Mouse (Mus musculus) forelimb bud, embryonic 11.5 days (tissue): ENCODE results near the gene Idua.

Experiments
- DNase-seq: peaks from one replicate; pipeline ENCODE4 v3.0.0-alpha.2; 2012; ENCODE audit warnings: low read depth, low spot score

Idua gene

DNA sequence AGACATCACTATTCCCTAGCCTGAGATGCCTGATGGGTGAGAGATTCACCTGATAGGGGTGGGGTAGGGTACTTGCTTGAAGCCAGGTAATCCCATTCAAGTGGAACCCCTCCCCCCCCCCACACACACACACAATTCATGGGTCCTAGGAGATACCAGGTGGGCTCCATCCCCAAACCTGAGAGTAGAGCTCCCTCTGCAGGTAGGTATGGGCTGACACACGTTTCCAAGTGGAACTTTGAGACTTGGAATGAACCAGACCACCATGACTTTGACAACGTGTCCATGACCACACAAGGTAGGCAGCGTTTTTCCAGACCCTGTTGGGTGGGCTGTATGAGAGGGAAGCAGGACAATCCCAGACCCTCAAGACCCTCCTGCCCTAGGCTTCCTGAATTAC lies 19.8 kb downstream of the Idua start:
- DNase-seq: no peak

DNA sequence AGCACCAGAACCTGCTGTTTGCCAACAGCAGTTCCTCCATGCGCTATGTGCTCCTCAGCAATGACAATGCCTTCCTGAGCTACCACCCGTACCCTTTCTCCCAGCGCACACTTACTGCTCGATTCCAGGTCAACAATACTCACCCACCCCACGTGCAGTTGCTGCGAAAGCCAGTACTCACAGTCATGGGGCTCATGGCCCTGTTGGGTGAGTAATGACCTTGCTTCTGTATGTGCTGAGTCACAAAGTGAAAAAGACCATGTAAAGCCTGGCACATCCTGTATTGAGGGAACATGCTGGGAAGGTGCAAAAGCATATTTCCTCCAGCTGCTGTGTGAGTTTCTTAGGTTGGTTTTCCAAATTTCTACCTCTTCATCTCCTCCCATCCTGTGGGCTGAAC lies 20.7 kb downstream of the Idua start:
- DNase-seq: no peak

DNA sequence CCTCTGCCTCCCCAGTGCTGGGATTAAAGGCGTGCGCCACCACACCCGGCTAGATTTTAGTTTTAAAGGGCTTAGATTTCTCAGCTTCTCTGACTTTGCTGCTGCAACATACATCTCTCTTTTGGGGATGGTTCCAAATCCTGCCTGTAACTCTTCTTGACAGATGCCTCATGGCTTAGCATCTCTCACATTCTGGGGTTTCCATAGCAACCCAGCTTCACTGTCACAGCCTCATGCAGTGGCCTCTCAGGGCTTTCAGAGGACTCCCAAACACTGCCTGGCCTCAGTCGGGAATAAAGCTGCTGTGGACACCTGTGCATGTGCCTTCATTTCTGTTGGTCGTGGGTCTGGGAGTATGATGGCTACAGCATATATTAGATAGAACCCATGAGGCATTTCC lies 29.0 kb downstream of the Idua start:
- DNase-seq: no peak

DNA sequence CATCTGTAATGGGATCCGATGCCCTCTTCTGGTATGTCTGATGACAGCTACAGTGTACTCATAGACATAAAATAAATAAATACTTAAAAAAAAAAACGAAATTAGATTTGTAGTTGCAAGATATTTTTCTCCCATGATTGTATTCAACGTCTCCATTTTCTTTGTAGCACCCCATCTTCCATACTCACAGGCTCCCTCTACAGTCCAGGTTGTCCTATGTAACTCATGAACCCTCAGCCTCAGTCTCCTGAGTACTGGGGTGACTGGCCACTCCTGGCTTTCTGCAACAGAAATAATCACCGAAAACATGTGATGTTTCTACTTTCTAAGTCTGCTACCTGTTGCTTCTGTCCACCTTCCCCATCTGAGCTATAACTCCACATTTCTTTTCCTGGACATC lies 31.0 kb downstream of the Idua start:
- DNase-seq: no peak

DNA sequence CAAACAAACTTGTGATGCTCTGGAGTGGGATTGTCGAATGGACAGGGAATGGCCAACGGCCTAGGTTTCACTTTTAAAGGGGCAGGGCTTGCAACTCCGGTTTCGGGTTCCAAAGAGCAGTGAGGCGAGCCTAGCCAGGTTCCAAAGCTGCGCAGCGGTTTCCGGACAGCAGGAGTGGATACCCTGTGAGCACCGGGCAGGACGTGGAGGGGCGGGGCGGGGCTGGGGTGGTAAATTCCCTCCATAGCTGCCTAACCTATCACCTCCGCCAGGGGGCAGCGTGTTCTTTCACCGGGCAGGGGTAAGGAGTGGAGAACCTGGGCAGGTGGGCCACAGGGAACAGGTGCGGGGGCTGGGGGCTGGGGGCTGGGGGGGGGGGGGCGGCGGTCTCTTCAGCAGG lies 32.1 kb downstream of the Idua start, which contains the start of gene Fgfrl1:
Fgfrl1 (plus strand) TSS at position 112 of the 400 bp plus-strand sequence.
- DNase-seq: peak; percentile 55

DNA sequence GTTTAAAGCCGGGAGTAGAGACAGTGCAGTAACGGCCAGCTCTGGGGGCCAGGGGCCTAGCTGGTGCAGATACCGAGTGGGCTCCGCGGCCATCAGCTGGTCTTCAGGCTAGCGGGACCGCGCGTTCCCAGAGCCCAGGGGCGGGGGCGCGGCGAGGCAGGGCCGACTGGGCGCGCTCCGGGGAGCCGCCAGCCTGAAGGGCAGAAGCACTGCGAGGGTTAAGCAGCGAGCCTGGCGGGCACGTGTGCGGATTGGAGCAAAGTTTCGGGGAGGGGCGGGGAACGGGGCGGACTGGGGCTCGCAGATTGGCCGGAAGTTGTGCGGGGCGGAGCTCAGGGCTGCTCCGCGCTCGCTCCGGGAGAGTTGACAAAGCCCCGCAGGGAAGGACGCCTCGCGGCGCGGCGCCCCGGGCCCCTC lies 33.7 kb downstream of the Idua start:
- peak; percentile 91 for DNase-seq

DNA sequence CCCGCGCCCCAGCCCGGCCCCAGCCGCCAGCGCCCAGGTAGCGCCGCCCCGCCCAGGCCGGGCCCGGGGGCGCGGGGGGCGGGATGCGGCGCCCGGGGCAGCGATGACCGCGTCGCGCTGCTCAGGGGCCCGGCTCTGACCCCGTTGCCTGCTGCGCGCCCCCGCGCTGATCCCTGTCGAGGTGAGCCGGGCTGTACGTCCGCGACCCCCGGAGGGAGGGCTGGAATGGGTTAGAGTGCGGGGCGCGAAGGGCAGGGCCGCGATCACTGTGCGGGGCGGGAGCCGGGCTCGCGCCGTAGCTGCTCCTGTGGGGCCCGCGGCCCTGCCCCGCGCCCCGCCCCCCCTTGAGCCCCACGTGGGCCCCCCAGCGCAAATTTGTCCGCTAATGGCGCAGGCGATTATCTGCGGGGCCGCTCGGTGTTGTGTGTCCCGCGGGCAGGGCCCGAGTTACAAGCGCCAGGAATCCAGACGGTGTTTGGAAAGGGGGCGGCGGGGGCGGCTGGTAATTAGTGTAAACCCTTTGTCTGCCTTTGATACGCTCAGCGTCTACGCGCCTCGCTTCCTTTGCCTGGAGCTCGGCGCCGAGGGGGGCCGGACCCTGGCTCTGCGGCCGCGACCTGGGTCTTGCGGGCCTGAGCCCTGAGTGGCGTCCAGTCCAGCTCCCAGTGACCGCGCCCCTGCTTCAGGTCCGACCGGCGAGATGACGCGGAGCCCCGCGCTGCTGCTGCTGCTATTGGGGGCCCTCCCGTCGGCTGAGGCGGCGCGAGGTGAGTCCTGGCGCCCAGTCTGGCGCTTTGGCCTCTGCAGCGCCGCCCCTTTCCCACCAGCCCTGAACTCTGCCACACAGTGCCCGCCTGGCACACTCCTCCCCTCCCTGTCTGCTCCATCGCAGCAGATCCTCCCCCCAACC lies 34.5 kb downstream of the Idua start:
- peak; percentile 23 for DNase-seq

DNA sequence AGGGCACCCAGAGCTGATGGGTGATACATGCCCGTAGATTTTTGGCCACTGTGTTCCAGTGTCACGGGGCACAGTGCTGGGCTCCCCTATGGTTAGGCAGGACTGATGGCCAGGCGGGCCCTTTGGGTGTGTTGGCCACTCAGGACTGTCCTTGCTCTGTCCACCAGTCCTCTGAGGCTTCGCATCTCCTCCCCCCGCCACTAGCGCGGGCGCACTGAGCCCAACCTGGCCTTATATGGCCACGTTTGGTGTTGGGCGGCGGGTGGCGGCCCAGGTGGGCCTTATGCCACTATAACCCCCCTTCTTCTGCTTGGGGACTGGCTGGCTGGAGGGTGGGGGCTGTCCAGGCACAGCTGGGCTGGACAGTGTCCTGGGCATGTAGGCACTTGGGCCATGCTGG lies 35.7 kb downstream of the Idua start:
- no peak for DNase-seq

DNA sequence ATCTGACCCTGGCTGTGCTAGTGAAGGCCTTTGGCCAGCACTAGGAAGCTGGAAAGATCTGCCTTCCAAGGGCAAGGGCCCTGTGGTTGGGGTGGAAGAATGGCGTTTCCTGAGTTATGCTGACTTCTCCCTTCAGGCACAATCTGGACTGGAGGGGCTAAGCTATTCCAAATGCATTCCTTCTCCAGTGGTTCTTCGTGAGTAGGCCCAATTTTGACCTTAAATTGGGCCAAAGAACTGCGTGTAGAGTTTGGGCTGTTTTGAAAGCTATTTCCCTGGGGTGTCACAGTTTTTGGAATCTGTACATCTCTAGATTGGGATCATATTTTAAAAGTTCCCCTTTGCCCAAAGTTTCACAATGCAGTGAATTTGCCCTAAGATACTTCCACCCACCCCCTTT lies 36.4 kb downstream of the Idua start:
- DNase-seq: no peak

DNA sequence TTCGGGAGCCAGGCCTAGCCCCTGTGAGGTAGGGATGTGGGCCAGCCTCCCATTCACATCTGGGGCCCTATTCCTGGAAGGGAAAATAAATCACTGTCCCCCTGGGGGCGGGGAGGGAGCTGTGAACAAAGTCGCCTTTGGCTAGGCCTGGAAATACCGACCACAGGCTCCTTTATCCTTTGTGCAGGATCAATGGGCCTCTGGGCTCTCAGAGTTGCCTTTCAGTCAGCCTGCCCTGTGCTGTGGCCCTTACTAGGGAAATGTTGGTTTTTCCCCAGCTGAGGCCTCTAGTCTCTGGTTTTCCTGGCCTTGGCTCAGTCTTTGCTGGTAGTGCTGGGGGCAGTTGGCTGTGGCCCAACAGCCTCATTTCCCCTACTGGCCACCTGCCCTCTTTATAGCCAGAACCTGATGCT lies 37.2 kb downstream of the Idua start:
- DNase-seq: peak; percentile 62

DNA sequence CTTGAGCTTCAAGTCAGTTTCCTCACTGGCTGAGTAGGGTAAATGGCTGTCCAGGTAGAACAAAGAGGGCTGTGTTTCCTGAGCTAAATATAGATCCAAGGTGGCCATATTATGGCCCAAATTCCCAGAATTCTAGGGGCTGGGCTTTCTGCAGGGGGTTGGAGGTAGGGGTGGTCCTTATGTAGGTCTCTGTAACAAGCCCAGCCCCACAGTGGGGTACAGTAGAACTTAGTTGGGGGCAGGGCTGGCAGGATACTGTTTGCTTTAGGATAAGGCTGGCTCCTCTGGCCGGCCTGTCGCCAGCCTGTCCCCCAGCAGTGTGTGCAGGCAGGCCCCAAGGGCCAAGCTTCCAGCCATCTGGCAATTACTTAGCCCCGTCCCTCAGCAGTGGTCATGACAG lies 40.2 kb downstream of the Idua start:
- DNase-seq: peak; percentile 65

DNA sequence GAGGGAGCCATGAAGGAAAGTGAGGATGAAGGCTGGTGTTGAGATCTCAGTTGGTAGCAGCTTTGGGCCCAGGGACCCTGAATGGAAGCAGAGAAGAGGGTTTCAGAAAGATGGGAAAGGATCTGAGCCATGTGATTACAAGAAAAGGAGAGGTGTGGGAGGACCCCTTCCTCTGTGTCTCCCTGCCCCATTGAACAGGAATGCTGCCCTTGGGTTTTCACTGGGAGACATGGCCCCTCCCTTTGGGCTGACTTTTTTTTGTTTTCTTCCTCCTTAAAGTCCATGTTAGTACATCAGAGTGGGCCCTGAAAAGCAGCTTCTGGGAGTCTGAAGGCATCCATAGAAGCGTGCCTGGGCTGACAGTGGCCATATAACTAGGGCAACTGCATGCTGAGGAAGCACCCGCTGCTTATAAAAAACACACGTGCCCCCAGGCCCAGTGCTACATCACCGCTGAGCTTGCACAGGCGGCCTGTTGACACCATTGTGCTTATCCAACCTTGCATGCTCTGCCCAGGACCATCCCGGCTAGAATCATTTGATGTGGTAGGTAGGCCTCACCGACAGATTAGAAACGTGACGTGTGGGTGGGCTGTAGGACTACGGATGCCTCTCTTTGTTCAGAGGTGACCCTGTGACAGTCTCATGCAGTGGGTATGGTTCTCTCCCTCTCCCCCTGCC lies 41.4 kb downstream of the Idua start:
- DNase-seq: no peak

DNA sequence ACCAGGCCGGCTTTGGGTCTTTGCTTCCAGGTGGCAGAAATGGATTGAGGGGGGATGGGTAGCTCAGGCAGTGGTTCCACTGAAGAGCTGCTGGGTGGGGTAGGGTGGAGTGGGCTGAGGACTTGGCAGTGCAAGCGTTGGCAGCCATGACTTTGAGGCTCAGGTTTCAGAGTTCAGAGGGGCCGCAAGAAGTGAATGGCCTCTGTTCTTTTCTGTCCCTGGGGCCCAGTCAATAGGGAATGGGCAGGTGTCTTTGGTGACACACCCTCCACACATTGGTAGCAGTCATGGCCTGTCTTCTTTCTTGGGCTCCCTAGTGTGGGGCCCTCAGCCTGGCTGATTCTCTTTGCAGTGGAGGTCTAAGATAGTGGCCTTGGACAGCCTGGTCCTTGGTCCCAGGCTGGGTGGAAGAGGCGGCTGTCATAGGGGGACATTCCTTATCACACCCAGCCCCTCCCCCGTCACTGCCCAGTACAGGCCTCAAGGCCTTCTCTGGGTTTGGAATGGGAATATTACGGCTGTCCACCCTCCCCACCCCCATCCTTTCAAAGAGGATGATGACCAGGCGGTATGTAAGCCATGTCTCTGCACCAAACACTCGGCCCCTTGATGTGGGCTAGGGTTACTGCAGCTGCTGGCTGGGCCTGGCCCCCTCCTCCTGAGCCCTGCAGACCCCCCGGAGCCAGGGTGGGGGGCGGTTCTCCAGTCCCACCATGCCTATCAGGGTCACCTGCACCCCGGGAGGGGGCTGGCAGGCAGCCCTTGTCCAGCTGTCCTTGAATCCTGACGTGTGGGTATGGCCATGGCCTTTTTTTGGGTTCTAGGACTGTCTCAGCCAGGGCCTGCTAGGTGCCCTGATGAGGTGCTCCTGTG lies 43.9 kb downstream of the Idua start:
- no peak for DNase-seq

DNA sequence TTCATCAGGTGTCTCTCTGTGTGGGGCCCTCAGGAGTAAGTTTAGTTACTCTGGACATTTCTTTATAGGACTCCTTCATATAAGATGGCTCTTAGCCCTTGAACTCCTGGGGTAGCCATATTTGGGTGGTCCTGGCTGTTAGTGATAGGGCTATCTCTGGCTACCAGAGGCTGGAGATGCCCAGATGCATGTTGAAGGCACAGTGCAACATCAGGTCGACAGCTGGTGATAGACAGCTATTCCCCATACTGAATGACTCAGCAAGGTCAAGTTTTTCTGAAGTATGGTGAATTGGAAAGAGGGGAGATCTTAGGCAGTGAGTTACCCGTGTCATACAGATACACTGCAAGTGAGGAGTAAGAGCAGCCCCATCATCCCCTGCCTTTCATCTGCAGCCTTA lies 47.6 kb downstream of the Idua start:
- DNase-seq: no peak

DNA sequence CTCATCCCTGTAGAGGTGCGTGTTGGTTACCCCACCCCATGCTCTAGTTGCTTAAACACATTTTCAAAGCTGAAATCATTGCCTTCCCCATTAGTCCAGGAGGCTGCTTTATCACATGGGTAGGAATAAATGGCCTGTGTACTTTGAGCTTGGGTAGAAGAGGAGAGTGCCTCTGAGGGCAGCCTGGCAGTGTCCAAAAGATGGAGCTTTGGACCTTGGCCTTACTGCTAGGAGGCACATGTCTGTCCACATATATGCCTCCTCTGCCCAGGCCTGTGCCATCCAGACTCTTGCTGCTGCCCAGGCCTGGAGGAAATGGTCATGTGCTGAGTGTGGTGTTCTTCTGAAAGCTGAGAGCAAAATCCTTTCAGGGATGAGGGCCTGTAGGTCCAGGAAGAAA lies 48.3 kb downstream of the Idua start:
- no peak for DNase-seq

DNA sequence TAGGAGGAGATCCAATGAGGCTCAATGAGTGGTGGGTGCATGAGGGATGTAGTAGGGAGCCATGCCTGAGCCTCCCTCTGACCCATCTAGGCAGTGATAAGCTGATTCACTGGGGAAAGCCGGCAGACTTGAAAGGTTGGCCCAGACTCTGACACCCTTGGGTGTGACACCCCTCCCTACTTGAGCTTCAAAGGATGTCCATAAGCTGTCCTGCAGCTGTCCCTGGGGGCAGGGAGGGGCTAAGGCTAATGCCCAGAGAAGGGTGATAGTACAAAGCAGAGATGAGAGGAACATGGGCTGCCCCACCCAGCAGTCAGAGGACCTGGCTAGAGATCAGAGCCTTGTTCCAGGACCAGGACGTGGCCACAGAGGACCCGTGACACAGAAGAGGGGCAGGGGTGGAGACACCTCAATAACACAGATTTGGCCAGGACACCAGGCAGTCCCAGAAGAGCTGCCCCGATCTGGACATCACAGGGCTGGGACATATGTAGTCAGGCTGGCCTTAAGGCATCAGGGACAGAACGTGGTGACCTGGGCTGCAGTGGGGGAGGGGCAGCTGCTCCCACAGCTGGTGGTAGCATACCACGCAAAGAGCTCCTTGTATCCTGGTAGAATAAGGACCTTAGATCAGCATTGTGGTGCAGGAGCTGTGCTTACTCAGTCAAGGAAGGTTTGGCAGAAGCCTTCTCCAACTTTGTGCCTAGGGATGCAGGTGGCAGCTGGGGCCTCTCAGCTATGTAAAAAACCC lies 49.0 kb downstream of the Idua start:
- DNase-seq: no peak

DNA sequence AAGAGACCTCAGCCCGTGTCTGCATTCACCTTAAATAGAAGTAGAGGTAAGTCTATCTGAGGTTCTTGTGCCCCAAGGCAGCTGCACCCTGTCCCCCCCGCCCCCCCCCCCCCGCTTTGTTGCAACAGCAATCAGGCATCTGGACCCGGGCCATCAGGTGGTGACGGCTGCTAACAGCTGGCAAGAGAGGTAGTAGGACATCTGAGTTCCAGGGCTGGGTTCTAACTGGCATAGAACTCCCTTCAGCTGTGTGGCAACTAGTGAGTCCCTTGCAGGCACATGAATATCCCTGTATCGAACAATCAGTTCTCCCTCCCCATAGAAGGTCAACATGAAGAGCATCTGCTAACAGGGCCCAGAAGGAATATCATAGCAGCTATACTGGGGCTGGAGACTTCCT lies 51.8 kb downstream of the Idua start:
- DNase-seq: no peak

DNA sequence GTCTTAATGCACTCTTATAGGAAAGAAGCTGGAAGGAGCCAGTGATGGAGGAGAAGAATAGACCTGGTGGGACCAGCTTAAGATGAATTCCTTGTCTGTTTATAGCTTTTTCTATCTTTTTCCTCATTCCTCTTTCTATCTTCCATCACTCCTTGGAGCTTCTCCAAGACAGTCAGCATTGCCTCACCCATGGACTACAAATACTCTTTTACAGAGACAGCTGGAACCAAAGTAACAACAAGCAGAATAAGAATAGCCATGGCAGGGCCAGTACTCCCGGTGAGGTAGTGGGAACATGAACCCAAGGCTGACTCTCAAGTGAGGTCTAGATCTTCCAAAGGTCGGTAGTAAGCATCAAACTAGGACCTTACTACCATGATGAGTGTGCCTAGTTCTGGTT lies 53.0 kb downstream of the Idua start:
- DNase-seq: no peak

DNA sequence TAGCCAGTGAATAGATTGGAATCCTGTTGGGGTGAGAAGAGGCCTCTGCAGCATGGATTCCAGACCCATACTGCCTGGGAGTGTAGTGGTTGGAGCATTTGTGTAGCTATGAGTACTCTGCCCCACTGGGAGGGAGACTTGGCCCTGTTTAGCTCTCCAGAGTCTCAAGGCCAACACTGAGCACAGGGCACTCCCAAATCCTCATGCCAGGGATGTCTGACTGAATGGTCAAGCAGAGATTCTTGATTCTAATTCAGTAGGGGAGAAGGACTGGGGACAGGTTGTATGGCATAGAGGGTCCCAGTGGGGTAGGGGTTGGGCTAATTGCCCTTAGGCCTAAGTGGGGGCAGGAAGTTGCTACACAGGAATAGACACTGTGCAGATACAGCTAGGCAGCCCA lies 53.6 kb downstream of the Idua start:
- DNase-seq: no peak

DNA sequence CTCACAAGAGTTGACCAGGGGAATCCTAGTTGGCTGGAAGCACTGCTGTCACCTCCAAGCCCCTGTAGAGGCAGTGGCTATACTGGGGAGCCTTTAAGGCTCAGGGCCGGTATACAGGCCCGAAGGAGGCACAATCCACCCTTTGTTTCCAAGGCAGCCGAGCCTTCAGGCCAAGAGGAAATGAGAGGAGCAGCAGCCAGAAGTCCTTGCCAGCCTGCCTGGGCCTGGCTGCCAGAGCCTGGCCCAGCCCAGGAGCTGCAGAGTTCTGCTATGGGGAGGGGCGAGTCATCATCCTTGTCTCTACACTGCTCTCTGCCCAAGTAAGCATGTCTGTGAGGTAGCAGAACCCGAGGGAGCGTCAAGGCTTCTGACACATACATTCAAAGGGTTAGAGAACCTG lies 54.0 kb downstream of the Idua start:
- peak; percentile 28 for DNase-seq

DNA sequence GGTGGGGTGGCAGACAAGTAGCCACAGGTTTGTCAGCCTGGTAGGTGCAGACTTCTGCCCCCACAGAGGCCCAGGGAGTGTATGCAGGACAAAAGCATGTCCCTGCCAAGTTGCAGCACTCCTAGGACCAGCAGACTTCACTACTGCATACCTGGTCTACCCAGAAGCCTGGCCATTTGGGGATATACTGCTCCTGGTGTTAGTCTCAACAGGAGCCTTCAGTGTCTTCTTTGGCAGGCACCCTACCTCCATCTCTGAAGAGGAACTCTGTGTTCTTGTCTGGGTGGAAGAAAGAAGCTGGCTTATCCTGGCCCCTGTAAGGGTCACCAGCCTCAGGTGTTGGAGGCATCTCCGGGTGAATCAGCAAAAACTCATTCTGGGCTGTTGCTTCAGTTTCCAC lies 55.8 kb downstream of the Idua start:
- DNase-seq: no peak
